Mouse (Mus musculus): Measurements from ENCODE around the gene Hipk2. TPM values are rescaled to one million over a fixed set of nuclear protein-coding genes. Genes with fewer than 3 reads are reported as not detected.

The Hipk2 gene
- polyA plus RNA-seq, 1 experiment from 2014 or later, result 12.0 TPM

GRCm38 (mm10) chr6:38741024-38741423 is 134.9 kb downstream of the Hipk2 start:
- 92% methylated on average over 3 of the region's 3 CpGs for WGBS
- H3K27me3 ChIP-seq (replicated peaks; ENCODE audit: control insufficient read depth, insufficient read depth, low read length), result no peaks in the 10 kb centered on the region
- no peak overlapping the region for H3K4me2 ChIP-seq (replicated peaks; ENCODE audit: low read depth)
- no peak overlapping the region for H3K9ac ChIP-seq (ENCODE audit: low read depth, low read length)
- no peaks in the 10 kb centered on the region for H3K4me1 ChIP-seq (replicated peaks; ENCODE audit: control insufficient read depth, insufficient read depth, low read length)
- no peak overlapping the region for H3K4me3 ChIP-seq (ENCODE audit: low read depth, low read length)
- no peak for ATAC-seq
- no peak overlapping the region for H3K27ac ChIP-seq (ENCODE audit: low read depth, low read length)
- peak; percentile 43 for TF ChIP-seq CTCF (IDR thresholded peaks at IDR 0.05; ENCODE audit: low read depth)
- H3K36me3 ChIP-seq (ENCODE audit: control insufficient read depth, insufficient read depth), result peaks cover 62% of the 10 kb centered on the region
- no peaks in the 10 kb centered on the region for H3K9me3 ChIP-seq (ENCODE audit: control insufficient read depth)

- ATAC-seq, result no peak
- peaks cover 63% of the 10 kb centered on the region for H3K36me3 ChIP-seq (ENCODE audit: control insufficient read depth, insufficient read depth)
- no peaks in the 10 kb centered on the region for H3K9me3 ChIP-seq (ENCODE audit: control insufficient read depth)
- no peak overlapping the region for H3K4me3 ChIP-seq (ENCODE audit: low read depth, low read length)
- H3K4me2 ChIP-seq (replicated peaks; ENCODE audit: low read depth), result no peak overlapping the region
- TF ChIP-seq CTCF (IDR thresholded peaks at IDR 0.05; ENCODE audit: low read depth), result no peak
- no peaks in the 10 kb centered on the region for H3K4me1 ChIP-seq (replicated peaks; ENCODE audit: control insufficient read depth, insufficient read depth, low read length)
- H3K27me3 ChIP-seq (replicated peaks; ENCODE audit: control insufficient read depth, insufficient read depth, low read length), result no peaks in the 10 kb centered on the region
- no peak overlapping the region for H3K27ac ChIP-seq (ENCODE audit: low read depth, low read length)
- H3K9ac ChIP-seq (ENCODE audit: low read depth, low read length), result no peak overlapping the region
- WGBS, result 58% methylated on average over 3 of the region's 3 CpGs
Measured at GRCm38 (mm10) chr6:38739266-38739665, 136.7 kb downstream of the Hipk2 start.

DNA sequence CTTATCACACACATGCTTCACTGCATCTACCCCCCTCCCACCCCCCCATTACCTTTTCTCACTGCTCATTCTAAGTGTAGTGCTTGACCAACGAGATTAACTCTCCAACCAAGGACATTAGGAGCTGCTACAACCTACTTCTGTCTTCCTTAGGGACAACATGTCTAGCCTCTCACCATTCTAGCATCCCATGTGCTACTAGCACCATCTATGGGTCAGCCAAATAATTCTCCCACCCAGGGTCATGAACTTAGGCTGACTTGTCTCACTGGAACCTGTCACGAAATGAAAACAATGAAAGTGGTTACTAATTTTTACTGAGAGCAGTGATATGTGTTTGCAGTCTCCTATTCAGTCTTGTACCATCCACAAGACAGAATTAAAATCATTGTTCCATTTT is 138.2 kb downstream of the Hipk2 start:
- no peak for ATAC-seq
- Histone ChIP-seq H3K4me3 (ENCODE audit: low read depth, low read length) (no peak overlapping the region), H3K9ac (ENCODE audit: low read depth, low read length) (no peak overlapping the region)

DNA sequence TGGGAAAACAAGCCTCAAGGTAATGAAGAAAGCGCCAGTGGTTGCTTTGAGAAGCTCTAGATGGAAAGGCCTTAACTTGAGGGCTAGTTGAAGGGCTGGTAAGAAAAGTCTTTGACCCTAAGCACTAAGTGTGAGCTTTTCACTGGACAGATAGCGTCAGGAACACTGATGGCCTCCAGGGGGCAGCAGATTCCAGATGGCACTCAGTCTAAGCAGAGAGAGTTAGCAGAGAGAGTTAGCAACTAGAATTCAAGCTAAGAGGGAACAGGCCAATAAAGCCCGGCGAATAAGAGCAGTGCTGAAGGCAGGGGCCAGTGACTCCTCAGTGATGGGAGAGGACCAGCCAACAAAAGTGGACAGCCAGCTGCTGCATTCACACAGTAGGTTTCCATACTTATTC is 139.7 kb downstream of the Hipk2 start:
- no peak overlapping the region for H3K4me2 ChIP-seq (replicated peaks; ENCODE audit: low read depth)
- no peak overlapping the region for H3K9ac ChIP-seq (ENCODE audit: low read depth, low read length)
- WGBS, result 23% methylated on average over 4 of the region's 4 CpGs
- ATAC-seq, result peak; percentile 47; the same call in 1 of the 2 replicates
- peaks cover 50% of the 10 kb centered on the region for H3K36me3 ChIP-seq (ENCODE audit: control insufficient read depth, insufficient read depth)
- no peak overlapping the region for H3K27ac ChIP-seq (ENCODE audit: low read depth, low read length)
- H3K9me3 ChIP-seq (ENCODE audit: control insufficient read depth), result no peaks in the 10 kb centered on the region
- H3K27me3 ChIP-seq (replicated peaks; ENCODE audit: control insufficient read depth, insufficient read depth, low read length), result no peaks in the 10 kb centered on the region
- H3K4me1 ChIP-seq (replicated peaks; ENCODE audit: control insufficient read depth, insufficient read depth, low read length), result no peaks in the 10 kb centered on the region
- no peak overlapping the region for H3K4me3 ChIP-seq (ENCODE audit: low read depth, low read length)
- TF ChIP-seq CTCF (IDR thresholded peaks at IDR 0.05; ENCODE audit: low read depth), result peak; percentile 97

More for the DNA sequence above, 138.2 kb downstream of the Hipk2 start:
- no peaks in the 10 kb centered on the region for H3K4me1 ChIP-seq (replicated peaks; ENCODE audit: control insufficient read depth, insufficient read depth, low read length)
- no peak overlapping the region for H3K4me2 ChIP-seq (replicated peaks; ENCODE audit: low read depth)
- no peak overlapping the region for H3K27ac ChIP-seq (ENCODE audit: low read depth, low read length)
- peaks cover 61% of the 10 kb centered on the region for H3K36me3 ChIP-seq (ENCODE audit: control insufficient read depth, insufficient read depth)
- peak; percentile 54 for TF ChIP-seq CTCF (IDR thresholded peaks at IDR 0.05; ENCODE audit: low read depth)
- 52% methylated on average over 2 of the region's 2 CpGs for WGBS
- H3K9me3 ChIP-seq (ENCODE audit: control insufficient read depth), result no peaks in the 10 kb centered on the region
- H3K27me3 ChIP-seq (replicated peaks; ENCODE audit: control insufficient read depth, insufficient read depth, low read length), result no peaks in the 10 kb centered on the region

GRCm38 (mm10) chr6:38732681-38733080 is 143.3 kb downstream of the Hipk2 start:
- no peak for TF ChIP-seq CTCF (IDR thresholded peaks at IDR 0.05; ENCODE audit: low read depth)
- no peak for ATAC-seq
- H3K27me3 ChIP-seq (replicated peaks; ENCODE audit: control insufficient read depth, insufficient read depth, low read length), result no peaks in the 10 kb centered on the region
- H3K4me3 ChIP-seq (ENCODE audit: low read depth, low read length), result no peak overlapping the region
- WGBS, result 80% methylated on average over 3 of the region's 3 CpGs
- peaks cover 61% of the 10 kb centered on the region for H3K36me3 ChIP-seq (ENCODE audit: control insufficient read depth, insufficient read depth)
- no peaks in the 10 kb centered on the region for H3K4me1 ChIP-seq (replicated peaks; ENCODE audit: control insufficient read depth, insufficient read depth, low read length)
- no peaks in the 10 kb centered on the region for H3K9me3 ChIP-seq (ENCODE audit: control insufficient read depth)
- no peak overlapping the region for H3K27ac ChIP-seq (ENCODE audit: low read depth, low read length)
- no peak overlapping the region for H3K4me2 ChIP-seq (replicated peaks; ENCODE audit: low read depth)
- no peak overlapping the region for H3K9ac ChIP-seq (ENCODE audit: low read depth, low read length)

- Histone ChIP-seq H3K4me3 (ENCODE audit: low read depth, low read length) (no peak overlapping the region), H3K27ac (ENCODE audit: low read depth, low read length) (no peak overlapping the region), H3K9me3 (ENCODE audit: control insufficient read depth) (no peaks in the 10 kb centered on the region), H3K4me2 (replicated peaks; ENCODE audit: low read depth) (no peak overlapping the region), H3K27me3 (replicated peaks; ENCODE audit: control insufficient read depth, insufficient read depth, low read length) (no peaks in the 10 kb centered on the region), H3K4me1 (replicated peaks; ENCODE audit: control insufficient read depth, insufficient read depth, low read length) (no peaks in the 10 kb centered on the region), H3K36me3 (ENCODE audit: control insufficient read depth, insufficient read depth) (peaks cover 43% of the 10 kb centered on the region), H3K9ac (ENCODE audit: low read depth, low read length) (no peak overlapping the region)
- ATAC-seq, result no peak
- no peak for TF ChIP-seq CTCF (IDR thresholded peaks at IDR 0.05; ENCODE audit: low read depth)
- WGBS, result 87% methylated on average over 15 of the region's 15 CpGs
Measured at GRCm38 (mm10) chr6:38730169-38731146, 145.5 kb downstream of the Hipk2 start.

All from intestine, postnatal 0 days (tissue).